Mouse (Mus musculus): ENCODE data around the gene Clca4b.
"Not testable (repeated sequence)": the region's sequence is repeated elsewhere in the genome, so short reads cannot be mapped to it uniquely, and the experiment has no call there.

Gene Clca4b

GRCm38 (mm10) chr3:144932335-144932734, at the start of gene Clca4b:
Gene Clca4b, minus strand, starts transcription at chr3:144932529.
- no peak for ATAC-seq (ENCODE audit: insufficient number of reproducible peaks, low FRiP score, low TSS enrichment)

- ATAC-seq (ENCODE audit: insufficient number of reproducible peaks, low FRiP score, low TSS enrichment): no peak
Observed at GRCm38 (mm10) chr3:144980551-144980950, 48.2 kb upstream of the Clca4b start.

- ATAC-seq (ENCODE audit: insufficient number of reproducible peaks, low FRiP score, low TSS enrichment): no peak
Observed at GRCm38 (mm10) chr3:144977631-144978030, 45.3 kb upstream of the Clca4b start.

- ATAC-seq (ENCODE audit: insufficient number of reproducible peaks, low FRiP score, low TSS enrichment): no peak
Observed at GRCm38 (mm10) chr3:144976091-144976490, 43.8 kb upstream of the Clca4b start.

GRCm38 (mm10) chr3:144974945-144975344, 42.6 kb upstream of the Clca4b start, which contains the start of gene Clca4a:
Gene Clca4a, minus strand, starts transcription at chr3:144975045.
- ATAC-seq (ENCODE audit: insufficient number of reproducible peaks, low FRiP score, low TSS enrichment): no peak

GRCm38 (mm10) chr3:144971553-144972270, 39.4 kb upstream of the Clca4b start:
- no peak for ATAC-seq (ENCODE audit: insufficient number of reproducible peaks, low FRiP score, low TSS enrichment)

GRCm38 (mm10) chr3:144969755-144970154, 37.4 kb upstream of the Clca4b start:
- ATAC-seq (ENCODE audit: insufficient number of reproducible peaks, low FRiP score, low TSS enrichment): no peak

- ATAC-seq (ENCODE audit: insufficient number of reproducible peaks, low FRiP score, low TSS enrichment): no peak
Observed at GRCm38 (mm10) chr3:144966074-144966473, 33.7 kb upstream of the Clca4b start.

GRCm38 (mm10) chr3:144950829-144951228, 18.5 kb upstream of the Clca4b start:
- no peak for ATAC-seq (ENCODE audit: insufficient number of reproducible peaks, low FRiP score, low TSS enrichment)

GRCm38 (mm10) chr3:144947376-144947775, 15.0 kb upstream of the Clca4b start:
- ATAC-seq (ENCODE audit: insufficient number of reproducible peaks, low FRiP score, low TSS enrichment): not testable (repeated sequence)

- ATAC-seq (ENCODE audit: insufficient number of reproducible peaks, low FRiP score, low TSS enrichment): not testable (repeated sequence)
Observed at GRCm38 (mm10) chr3:144933625-144934024, 1.3 kb upstream of the Clca4b start.

- no peak for ATAC-seq (ENCODE audit: insufficient number of reproducible peaks, low FRiP score, low TSS enrichment)
Observed at GRCm38 (mm10) chr3:144933011-144933491, 722 bp upstream of the Clca4b start.

GRCm38 (mm10) chr3:144914014-144914413, 18.3 kb downstream of the Clca4b start:
- no peak for ATAC-seq (ENCODE audit: insufficient number of reproducible peaks, low FRiP score, low TSS enrichment)

GRCm38 (mm10) chr3:144897042-144897678, 35.2 kb downstream of the Clca4b start:
- no peak for ATAC-seq (ENCODE audit: insufficient number of reproducible peaks, low FRiP score, low TSS enrichment)

- no peak for ATAC-seq (ENCODE audit: insufficient number of reproducible peaks, low FRiP score, low TSS enrichment)
Observed at GRCm38 (mm10) chr3:144890246-144890758, 42.0 kb downstream of the Clca4b start.

- no peak for ATAC-seq (ENCODE audit: insufficient number of reproducible peaks, low FRiP score, low TSS enrichment)
Observed at GRCm38 (mm10) chr3:144886957-144887356, 45.4 kb downstream of the Clca4b start.

- ATAC-seq (ENCODE audit: insufficient number of reproducible peaks, low FRiP score, low TSS enrichment): not testable (repeated sequence)
Observed at GRCm38 (mm10) chr3:144872012-144872411, 60.3 kb downstream of the Clca4b start.

All from cerebellum, adult (tissue).